Mouse (Mus musculus) CD4-positive naive resting alpha-beta T cell, adult 76 days (primary cell): ENCODE results near the gene Gm49601. TPM values are rescaled to one million over a fixed set of nuclear protein-coding genes. Genes with fewer than 3 reads are reported as not detected.

Source experiments
- total RNA-seq: library from RNA; stranded (reverse); gene quantifications from one replicate; pipeline ENCODE4 v1.2.4, GENCODE M21; 2023

Gene Gm49601
- total RNA-seq = not detected

DNA sequence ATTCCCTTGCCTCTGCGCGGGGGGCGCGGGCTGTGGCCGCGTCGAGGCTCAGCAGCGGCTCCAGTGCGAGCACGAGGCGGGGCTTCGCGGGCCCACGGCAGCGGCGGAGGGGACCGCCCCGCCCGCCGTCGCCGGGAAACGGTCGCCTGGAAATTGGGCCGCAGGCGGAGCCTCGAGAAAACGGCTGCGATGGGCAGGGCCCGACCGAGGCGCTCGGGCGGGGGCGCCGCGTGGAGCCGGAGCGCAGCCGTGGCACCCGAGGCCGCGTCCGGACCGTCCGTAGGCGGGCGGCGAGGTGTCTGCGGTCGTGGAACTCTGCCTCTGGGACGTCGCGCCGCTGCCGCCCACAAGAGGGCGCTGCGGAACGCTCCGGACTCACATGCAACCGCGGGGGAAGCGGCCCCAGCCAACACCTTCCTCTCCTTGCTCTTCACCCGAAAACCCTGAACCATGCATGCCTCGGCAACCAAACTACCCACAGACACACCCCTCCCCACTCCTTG is at the start of gene Gm49601:
Gm49601 (minus strand) TSS at position 52 of the 503 bp plus-strand sequence.

DNA sequence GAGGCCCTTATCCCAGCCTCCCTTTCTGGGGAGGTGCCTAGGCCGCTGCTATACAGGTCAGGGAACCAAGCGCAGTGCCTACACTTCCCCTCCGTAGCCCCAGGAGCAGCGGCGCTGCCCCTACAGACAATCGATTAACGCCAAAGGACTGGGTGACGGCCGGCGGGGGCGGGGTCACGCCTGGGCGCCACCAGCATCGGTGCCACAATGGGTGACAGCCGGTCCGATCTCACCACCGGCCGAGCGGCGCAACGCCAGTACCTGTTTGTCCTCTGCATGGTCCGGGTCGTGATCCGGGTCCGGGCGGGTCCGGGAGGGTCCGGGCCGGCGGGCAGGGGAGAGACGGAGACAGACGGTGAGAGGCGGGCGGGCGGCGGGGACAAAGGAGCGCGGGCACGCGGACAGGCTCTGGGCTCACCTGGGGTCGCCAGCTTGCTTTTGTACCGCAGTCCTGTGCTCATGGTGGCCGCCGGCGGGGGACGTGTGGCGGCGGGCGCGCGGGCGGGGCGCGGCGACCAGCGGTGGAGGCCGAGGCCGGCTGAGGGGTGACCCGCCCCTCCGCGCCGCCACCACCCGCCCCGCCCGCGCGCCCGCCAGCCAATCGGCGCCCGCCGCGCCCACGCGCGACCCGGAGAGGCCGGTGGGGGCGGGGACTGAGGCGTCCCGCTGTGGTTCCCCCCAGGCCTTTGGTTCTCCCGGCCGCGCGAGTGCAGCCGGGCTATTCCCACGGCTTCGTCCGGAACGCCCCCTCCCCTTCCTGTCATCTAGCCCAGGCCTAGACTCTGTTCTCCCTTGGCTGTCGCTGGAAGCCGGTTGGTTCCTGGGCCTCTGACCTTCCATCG is 3.4 kb upstream of the Gm49601 start, which contains the start of gene Sept5:
Sept5 (minus strand) TSS at position 565 of the 842 bp plus-strand sequence.

DNA sequence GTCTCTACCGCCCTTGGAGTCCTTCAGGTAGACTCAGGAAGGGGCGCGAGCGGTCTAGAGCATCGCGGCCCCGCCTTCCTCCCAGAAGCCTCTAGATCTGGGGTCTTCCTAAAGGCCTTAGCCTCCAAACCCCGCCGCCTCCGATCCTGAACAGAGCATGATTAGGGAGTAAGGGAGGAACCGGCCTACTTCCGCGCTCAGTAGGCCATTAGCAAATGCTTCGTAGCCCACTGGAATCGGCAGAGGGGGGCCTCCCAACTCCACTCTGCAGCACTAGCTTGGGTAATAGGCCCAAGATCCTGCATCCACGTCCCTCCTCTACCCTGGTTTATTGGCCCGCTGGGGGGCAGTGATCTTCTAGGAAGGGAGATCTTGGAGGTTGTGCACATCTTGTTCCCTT is 4.2 kb downstream of the Gm49601 start, which contains the start of gene Gp1bb:
Gp1bb (minus strand) TSS at position 385 of the 400 bp plus-strand sequence.

DNA sequence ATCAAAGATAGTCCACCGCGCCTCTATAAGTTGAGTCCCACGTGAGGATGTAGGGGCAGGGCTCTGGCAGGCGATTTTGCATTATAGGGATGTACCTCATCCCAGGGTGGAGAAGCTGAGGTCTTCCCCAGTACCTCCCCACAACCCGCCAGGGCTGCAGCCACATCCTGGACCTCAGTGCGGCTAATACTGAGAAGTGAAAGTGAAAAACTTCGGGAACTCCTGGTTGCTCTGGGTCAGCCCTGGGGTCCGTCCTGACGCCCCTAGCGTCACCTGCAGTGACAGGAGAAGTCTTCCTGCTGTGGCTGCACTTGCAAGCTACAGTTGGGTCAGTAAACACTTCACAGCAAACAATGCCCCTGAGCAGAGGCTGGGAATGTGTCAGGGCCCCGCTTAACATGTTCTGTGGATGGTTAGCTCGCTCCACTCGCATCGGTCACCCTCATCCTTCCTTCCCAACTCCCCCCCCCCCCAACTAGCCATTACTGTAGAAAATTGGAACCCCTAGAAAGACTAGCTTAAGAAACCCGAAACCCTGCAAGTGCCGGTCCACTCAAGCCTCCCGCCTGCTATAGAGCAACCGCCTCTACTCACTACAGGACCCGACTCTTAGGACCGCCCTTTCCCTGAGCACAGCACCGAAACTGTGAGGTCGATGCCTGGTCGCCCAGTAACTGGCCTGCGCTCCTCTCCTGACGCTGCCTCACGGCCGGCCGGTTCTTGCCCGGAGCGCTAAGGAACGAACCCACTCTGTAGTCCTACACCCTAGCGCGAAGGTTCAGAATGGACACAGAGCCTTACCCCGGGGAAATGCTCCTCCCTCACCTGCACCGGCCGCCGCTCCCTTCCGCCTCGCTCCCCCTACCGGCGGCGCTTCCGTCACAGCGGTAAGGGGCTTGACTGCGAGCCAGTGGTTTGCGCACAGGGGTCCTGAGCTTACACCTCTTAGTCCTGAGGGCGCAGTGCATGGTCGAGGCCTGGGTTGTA is 36.1 kb downstream of the Gm49601 start, which contains the start of gene Tbx1:
Tbx1 (minus strand) TSS at position 868 of the 987 bp plus-strand sequence.

Other genes starting within 250 kb of the Gm49601 start
- gene Txnrd2, start 200.0 kb downstream of the Gm49601 start, total RNA-seq = 14.6 TPM
- gene Comt, start 199.6 kb downstream of the Gm49601 start, total RNA-seq = 9.1 TPM
- gene Gnb1l, start 127.7 kb downstream of the Gm49601 start, total RNA-seq = 8.0 TPM
- gene Rtl10, start 127.5 kb downstream of the Gm49601 start, total RNA-seq = 7.4 TPM
- gene Tbx1, start 35.8 kb downstream of the Gm49601 start, total RNA-seq = not detected
- 0.53 TPM for gene Gp1bb, start 4.0 kb downstream of the Gm49601 start, total RNA-seq
- not detected for gene Sept5, start 3.5 kb upstream of the Gm49601 start, total RNA-seq
- not detected for gene Cldn5, start 150.4 kb upstream of the Gm49601 start, total RNA-seq
- 105 TPM for gene Ufd1, start 185.4 kb upstream of the Gm49601 start, total RNA-seq
- gene Cdc45, start 185.6 kb upstream of the Gm49601 start, total RNA-seq = 3.2 TPM
- gene 2510002D24Rik, start 210.2 kb upstream of the Gm49601 start, total RNA-seq = 47.1 TPM
- 7.8 TPM for gene Gm28539, start 210.2 kb upstream of the Gm49601 start, total RNA-seq